Mouse (Mus musculus) heart, postnatal 4 days (tissue): ENCODE measurements around the gene Hopx. TPM values are rescaled to one million over a fixed set of nuclear protein-coding genes. Genes with fewer than 3 reads are reported as not detected.

Experiments used
- DNase-seq: peaks from one replicate; pipeline ENCODE4 v3.0.0; 2021
- total RNA-seq, 2 experiments: library from RNA; stranded (reverse); gene quantifications; 2 replicates each; pipeline ENCODE4 v1.2.3; 2021

The Hopx gene
- total RNA-seq, 2 experiments from 2014 or later: 432 to 451 TPM

GRCm38 (mm10) chr5:77132457-77133135 lies 17.7 kb upstream of the Hopx start:
- DNase-seq: no peak

GRCm38 (mm10) chr5:77131879-77132278 lies 17.0 kb upstream of the Hopx start:
- no peak for DNase-seq

GRCm38 (mm10) chr5:77130310-77131020 lies 15.5 kb upstream of the Hopx start:
- DNase-seq: peak; percentile 67

- no peak for DNase-seq
Measured at GRCm38 (mm10) chr5:77129907-77130306, 15.0 kb upstream of the Hopx start.

GRCm38 (mm10) chr5:77128854-77129253 lies 13.9 kb upstream of the Hopx start:
- no peak for DNase-seq

- no peak for DNase-seq
Measured at GRCm38 (mm10) chr5:77126415-77126968, 11.6 kb upstream of the Hopx start.

DNA sequence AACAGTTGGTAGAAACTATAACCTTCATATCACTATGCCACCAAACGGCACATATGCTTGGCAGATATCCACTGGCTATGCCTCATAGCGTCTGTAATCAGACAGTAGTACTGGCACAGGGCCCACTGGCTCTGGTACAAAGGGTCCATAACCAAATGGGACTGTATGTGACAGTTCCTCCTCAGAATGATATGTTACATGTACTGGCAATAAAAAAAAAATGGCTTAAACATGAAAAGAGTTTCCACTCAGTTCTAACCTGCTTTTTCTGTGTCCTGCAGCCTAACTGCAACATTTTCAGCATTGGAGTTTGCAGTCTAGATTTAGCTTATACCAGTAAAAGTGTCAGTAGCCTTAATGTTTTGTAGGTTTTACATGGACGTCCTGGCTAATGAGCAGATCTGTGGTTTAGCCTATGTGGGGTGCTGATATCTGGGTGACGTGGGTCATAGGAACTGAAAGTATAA lies 9.9 kb upstream of the Hopx start:
- DNase-seq: peak; percentile 69

GRCm38 (mm10) chr5:77124165-77124564 lies 9.2 kb upstream of the Hopx start:
- DNase-seq: no peak

DNA sequence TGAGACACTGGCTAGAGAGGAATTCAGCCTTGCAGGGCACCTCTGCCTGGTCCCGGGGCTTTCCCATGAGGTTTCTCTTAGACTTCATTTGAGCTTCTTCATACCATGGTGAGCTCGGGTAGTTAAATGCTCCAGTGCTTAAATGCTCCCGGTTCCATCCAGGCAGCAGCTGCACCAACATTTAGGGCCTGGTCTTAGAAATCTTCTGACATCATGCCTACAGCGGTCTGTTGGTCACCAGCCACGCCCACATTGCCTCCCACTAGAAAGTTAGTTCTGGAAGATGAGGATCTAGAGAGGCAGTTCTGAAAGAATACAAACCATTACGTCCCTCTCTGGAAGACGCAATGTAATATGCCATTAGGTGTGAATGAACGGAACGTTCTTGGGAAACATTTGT lies 8.7 kb upstream of the Hopx start:
- DNase-seq: no peak

DNA sequence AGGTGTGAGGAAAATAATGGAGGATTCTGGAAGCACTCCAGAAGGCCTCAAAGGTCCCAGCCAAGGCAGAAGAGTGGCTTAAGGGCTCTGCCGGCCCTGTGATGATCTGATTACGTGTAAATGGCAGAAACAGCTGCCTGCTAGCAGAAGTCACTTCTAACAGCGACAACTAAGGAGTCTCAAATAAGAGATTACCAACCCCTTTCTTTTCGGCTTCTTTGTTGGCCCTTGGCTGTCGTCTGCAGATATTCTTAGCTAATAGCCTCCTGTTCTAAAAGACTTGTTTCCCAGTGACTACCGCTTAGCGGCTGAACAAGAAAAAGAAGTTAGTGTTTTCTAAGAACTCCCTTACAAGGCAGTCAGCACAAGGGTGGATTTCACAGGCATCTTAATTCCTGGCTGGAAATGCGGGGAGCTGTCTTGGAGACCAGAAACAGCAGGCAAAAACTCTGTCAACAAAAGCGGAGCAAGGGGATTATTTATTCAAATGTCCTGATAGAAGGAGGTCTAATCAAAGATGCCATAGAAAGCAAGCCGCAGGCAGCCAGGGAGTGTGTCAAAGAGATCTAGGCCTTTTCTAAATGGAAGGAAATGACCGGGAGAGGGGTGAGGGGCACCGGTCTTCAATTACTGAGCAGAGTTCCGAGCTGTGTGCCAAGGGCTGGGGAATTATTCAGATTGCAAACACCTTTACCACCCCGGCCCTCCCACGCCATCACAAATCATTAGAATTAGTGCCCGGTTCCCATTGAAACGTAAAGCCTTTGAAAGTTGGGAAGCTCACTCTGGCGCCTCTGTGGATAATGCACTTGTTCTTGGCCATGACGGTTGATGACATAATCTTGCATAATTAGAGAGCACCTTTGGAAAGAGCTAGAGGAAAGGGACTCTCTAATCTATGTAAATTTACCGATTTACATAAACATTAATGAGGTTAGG lies 7.6 kb upstream of the Hopx start:
- no peak for DNase-seq

DNA sequence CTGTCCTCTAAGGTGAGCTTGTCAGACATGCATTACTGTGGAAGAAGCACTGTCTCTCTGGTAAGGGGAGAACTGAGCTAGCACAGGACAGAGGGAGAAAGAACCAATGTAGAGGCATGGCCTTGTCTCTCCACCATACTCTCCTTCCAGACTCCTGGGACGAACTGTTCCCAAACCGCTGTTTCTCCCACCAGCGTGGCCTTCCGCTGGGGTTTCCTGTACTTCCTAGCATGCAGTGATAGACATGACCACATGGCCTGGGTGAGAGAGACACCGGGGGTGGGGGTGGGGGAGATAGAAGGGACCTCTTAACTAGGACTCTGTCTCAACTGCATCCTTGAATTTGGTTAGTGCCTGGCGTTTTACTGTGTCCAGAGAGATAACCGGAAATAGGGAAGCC lies 5.8 kb upstream of the Hopx start:
- DNase-seq: no peak

GRCm38 (mm10) chr5:77119475-77120422 lies 4.8 kb upstream of the Hopx start:
- DNase-seq: no peak

- DNase-seq: no peak
Measured at GRCm38 (mm10) chr5:77115732-77116131, 811 bp upstream of the Hopx start.

GRCm38 (mm10) chr5:77113773-77114172 lies 1.1 kb downstream of the Hopx start:
- no peak for DNase-seq

- no peak for DNase-seq
Measured at GRCm38 (mm10) chr5:77112066-77112465, 2.9 kb downstream of the Hopx start.

DNA sequence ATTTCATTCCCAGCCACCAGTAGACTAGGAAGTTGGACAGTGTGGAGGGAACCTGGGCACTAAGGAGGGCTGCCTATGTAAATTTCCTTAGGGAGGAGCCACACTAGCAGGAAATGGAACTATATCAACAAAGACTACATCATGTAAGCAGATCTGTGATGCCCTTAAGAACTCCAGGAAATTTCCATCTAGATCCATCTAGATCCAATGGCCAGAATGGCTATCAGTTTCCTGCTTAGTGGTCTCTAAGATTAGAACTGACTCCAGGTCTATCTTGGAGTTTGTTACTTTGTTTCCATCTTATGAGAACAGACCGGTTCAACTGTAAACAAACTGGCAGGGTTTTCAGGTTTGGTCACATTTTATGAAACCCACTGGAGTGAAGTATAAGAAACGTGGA lies 5.1 kb downstream of the Hopx start:
- DNase-seq: no peak

DNA sequence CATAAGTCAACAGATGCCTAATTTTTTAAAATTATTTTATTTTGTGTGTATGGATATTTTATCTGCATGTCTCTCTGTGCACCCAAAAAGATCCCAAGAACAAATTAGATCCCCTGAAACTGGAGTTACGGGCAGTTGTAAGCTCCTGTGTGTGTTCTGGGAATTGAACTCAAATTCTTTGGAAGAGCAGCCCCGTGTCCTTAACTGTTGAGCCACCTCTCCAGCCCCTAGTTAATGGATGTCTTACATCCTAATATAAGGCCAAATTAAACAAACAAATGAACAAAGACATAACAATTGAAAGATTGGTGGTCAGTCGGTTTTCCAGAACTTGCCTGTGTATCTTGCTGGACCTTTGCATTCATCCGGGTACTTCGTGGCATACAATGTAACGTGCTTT lies 6.1 kb downstream of the Hopx start:
- no peak for DNase-seq

- DNase-seq: no peak
Measured at GRCm38 (mm10) chr5:77107146-77107822, 7.6 kb downstream of the Hopx start.

- DNase-seq: no peak
Measured at GRCm38 (mm10) chr5:77102522-77103365, 12.2 kb downstream of the Hopx start.

- no peak for DNase-seq
Measured at GRCm38 (mm10) chr5:77100691-77101090, 14.2 kb downstream of the Hopx start.
